Mouse (Mus musculus) spleen, adult 18-20 months (tissue): ENCODE results near the gene Dlx2.

ENCODE experiments used
- DNase-seq, 2 experiments: peaks; one replicate each; pipeline ENCODE4 v3.0.0; 2022; ENCODE audit warnings: mixed read lengths in 2 of 2

Gene Dlx2

GRCm38 (mm10) chr2:71540611-71541417 lies 5.7 kb downstream of the Dlx2 start:
- no peak for DNase-seq

DNA sequence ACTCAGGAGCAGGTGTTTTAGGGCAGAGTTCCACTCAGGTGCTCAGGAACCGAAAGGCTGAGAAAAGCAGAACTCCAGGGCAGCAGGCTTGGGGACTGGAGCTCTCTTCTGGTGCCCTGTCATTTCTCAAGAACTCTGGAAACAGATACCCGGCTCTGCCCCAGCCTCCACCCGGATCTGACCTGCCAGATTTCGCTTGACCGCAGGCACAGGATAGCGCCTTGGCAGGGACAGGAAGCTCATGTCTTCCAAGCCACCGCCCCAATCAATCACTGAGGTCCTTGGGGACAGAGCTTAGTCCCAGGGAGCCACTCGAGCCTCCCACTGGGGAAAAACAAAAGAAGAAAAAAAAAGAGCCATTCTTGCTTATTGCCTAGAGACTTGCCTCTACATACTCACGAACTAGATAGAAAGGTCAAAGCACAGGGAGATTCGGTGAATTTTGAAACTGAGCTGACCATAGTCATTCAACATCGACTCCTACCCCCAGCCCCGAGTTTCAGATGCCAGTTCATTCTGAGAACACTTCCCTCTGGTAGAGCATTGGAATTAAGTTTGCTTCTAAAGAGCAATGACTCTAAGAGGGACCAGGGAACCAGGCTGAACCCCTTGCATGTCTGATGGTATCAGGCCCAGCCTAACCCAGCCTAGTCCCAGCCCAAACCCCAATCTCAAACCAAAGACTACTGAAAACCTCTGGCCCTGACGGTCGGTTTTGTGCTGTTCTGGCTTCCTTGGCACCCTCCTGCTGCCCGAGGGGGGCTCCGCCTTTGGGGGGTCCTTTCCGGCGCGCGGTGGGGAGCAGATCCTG lies 12.1 kb downstream of the Dlx2 start:
- no peak for DNase-seq

GRCm38 (mm10) chr2:71533094-71533493 lies 13.5 kb downstream of the Dlx2 start:
- no peak for DNase-seq

DNA sequence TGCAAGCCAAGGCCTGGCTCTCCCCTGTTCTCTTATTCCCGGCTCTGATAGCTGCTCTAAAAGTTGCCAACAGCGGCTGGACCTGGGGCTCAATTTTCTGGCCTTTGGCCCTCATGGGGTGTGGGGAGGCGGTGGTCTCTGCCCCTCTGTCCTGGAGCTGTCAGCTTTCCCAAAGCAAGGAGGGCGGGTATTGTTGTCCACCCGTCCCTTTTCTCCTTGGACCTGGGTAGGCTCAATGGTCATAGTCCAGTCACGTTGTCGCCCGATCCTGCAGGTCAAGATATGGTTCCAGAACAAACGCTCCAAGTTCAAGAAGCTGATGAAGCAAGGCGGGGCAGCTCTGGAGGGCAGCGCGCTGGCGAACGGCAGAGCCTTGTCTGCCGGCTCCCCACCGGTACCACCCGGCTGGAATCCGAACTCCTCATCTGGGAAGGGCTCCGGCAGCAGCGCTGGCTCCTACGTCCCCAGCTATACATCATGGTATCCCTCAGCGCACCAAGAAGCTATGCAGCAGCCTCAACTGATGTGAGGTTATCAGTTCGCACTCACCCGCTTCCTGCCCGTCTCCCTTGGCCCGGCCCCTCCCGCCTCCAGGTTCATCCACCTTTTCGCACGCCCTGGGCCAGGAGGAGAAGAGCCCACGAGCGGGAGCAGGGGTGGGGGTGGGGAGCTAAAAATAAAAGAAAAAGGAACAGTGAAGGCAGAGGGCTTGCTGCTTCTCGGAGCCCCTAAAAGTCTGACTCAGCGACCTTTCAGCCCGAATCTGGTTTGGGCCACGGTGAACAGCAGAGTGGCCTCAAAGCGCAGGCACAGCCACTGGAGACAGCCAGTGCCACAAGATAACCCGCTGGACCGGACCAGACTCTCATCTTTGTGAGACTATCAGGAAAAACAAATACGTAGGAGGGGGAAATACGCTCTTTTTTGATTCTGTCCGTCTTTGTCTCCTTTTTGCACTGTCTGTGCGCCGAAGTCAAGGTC lies 14.3 kb downstream of the Dlx2 start:
- DNase-seq, result no peak

DNA sequence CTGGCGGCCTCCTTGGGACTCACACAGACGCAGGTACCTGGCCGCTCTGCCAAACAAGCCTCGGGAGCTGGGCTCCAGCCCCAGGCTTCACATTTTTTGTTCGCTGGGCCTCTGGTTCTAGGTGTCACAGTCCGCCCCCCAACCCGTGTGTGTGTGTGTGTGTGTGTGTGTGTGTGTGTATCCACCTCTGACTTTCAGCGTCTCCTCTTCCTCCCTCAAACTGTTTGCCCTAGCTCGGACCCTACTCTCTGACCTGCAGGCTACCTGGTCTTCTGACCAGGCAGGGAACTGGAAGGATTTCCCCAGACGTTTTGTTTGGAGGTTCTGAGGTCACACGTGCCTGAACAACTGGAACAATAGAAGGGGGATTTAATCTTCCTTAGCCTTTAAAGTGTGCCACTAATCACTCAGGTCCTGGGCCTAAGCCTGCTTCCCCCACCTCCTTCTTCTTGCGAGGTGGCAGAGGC lies 15.4 kb downstream of the Dlx2 start:
- DNase-seq, result no peak

GRCm38 (mm10) chr2:71530391-71531123 lies 16.0 kb downstream of the Dlx2 start:
- DNase-seq, result no peak

GRCm38 (mm10) chr2:71529511-71530351 lies 16.8 kb downstream of the Dlx2 start:
- DNase-seq, result peak in 1 of 2 experiments; percentile 29

- DNase-seq, result no peak
Observed at GRCm38 (mm10) chr2:71528714-71529510, 17.6 kb downstream of the Dlx2 start.

GRCm38 (mm10) chr2:71528014-71528713 lies 18.4 kb downstream of the Dlx2 start, which contains the start of gene Dlx1:
Gene Dlx1, plus strand, starts transcription at chr2:71528113.
- DNase-seq, result no peak

DNA sequence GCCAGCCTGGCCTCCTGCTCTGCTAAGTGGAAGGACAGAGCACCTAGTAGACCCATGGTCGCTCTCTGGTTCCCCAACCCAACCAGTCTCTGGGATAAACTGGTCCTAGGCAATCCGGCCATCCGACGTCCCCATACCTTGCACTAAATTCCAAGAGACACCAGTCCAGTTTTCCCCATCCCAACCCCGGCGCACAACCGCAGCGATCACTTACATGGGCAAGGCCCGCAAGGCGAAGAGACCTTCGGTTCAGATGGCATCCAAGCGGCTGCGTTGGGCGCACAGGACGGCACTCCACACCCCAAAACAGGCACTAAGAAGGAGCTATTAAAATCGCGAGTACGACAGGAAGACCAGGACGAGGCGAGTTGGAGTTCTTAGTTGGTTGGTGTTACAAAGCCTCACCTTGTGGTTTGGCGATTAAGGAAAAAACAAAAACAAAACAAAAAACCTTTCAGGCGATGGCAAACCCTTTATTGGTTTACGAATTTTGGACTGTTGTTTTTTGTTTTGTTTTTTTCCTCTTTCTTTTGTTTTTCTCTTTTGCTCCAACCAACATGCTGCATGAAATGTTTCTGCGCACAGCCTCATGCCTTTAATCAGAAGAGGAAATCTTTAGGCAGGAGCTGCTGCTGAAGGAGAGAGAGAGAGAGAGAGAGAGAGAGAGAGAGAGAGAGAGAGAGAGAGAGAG lies 19.1 kb downstream of the Dlx2 start:
- DNase-seq, result no peak

- no peak for DNase-seq
Observed at GRCm38 (mm10) chr2:71526595-71527322, 19.8 kb downstream of the Dlx2 start.

- no peak for DNase-seq
Observed at GRCm38 (mm10) chr2:71524763-71525162, 21.8 kb downstream of the Dlx2 start.

DNA sequence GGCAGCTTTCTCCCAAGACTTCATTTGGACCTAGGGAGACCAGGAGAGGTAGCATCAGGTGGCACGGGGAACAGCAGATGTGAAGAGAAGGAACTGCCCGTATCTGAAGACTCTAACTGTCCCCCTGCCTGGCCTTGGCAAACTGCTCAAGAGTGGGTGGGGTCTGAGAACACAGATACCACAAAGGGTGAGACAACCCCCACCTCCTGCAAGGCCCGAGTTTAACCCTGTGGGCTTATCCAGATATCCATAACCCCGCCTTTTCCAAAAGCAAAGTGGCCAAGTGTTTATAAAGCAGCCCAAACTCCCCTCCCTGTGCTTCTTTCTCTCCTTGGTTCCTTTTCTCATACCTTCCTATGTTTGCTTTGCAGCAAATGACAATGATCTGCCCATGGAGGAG lies 23.1 kb downstream of the Dlx2 start:
- DNase-seq, result no peak

- DNase-seq, result no peak
Observed at GRCm38 (mm10) chr2:71522871-71523270, 23.7 kb downstream of the Dlx2 start.

- DNase-seq, result no peak
Observed at GRCm38 (mm10) chr2:71517466-71518099, 29.0 kb downstream of the Dlx2 start.

DNA sequence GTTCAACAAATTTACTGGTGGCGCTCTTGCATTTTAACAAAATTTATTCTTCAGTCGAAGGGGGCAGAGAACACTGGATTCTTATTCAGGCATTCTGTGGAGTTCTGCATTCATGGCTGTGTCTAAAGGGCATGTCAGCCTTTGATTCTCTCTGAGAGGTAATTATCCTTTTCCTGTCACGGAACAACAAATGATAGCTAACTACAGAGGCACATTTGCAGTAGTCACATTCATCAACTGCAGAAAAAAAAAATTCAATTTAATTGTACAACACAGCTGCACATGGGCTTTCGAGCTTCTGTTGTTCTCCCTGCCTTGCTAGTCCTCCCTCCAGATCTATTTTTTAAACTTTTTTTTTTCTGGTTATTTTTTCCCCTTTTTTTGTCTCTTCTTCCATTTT lies 29.6 kb downstream of the Dlx2 start:
- DNase-seq, result no peak

- DNase-seq, result no peak
Observed at GRCm38 (mm10) chr2:71512326-71512725, 34.2 kb downstream of the Dlx2 start.

- no peak for DNase-seq
Observed at GRCm38 (mm10) chr2:71511209-71511608, 35.3 kb downstream of the Dlx2 start.
